8 mouse cellular contexts compared by ENCODE assay signal in genomic region chr13:38527041-38527796, GRCm38 (mm10). TPM values are rescaled to one million over a fixed set of nuclear protein-coding genes. Genes with fewer than 3 reads are reported as not detected.
DNase-seq lines count a peak whose midpoint lies in the region; ATAC-seq and TF ChIP-seq lines count a peak whose summit lies in the region.

No protein-coding gene starts in this region.

- 12% methylated on average over 15 of the region's 15 CpGs for WGBS in embryonic facial prominence, embryonic 10.5 days
- WGBS in kidney, adult 2 months: 6% methylated on average over 15 of the region's 15 CpGs
- WGBS in midbrain, embryonic 15.5 days: 12% methylated on average over 15 of the region's 15 CpGs

- ATAC-seq in frontal cortex, adult (ENCODE audit: low TSS enrichment): peak; percentile 36
- peak; percentile 47 for ATAC-seq in midbrain, embryonic 15.5 days (replicated peaks)

- peaks cover 1% of the 10 kb centered on the region; the same call in 1 of the 2 replicates for H3K27me3 ChIP-seq in embryonic facial prominence, embryonic 10.5 days (replicated peaks; ENCODE audit: low read depth, poor library complexity, severe bottlenecking)
- H3K27me3 ChIP-seq in kidney, adult 2 months (replicated peaks; ENCODE audit: control insufficient read depth, insufficient read depth, low read length): no peaks in the 10 kb centered on the region
- no peaks in the 10 kb centered on the region for H3K27me3 ChIP-seq in midbrain, embryonic 15.5 days (replicated peaks)

- TF ChIP-seq POLR2A in kidney, adult 2 months (IDR thresholded peaks at IDR 0.05; ENCODE audit: low read depth, low read length): no peak

- peak overlapping the region; percentile 73 for H3K9ac ChIP-seq in midbrain, embryonic 15.5 days

- no peaks in the 10 kb centered on the region for H3K9me3 ChIP-seq in embryonic facial prominence, embryonic 10.5 days
- H3K9me3 ChIP-seq in midbrain, embryonic 15.5 days: no peaks in the 10 kb centered on the region

- peak overlapping the region; percentile 92 for H3K4me3 ChIP-seq in embryonic facial prominence, embryonic 10.5 days
- peak overlapping the region; percentile 82 for H3K4me3 ChIP-seq in kidney, adult 2 months (ENCODE audit: insufficient read depth, low read depth, low read length)
- peak overlapping the region; percentile 92 for H3K4me3 ChIP-seq in midbrain, embryonic 15.5 days

- peak overlapping the region; percentile 92 for H3K4me2 ChIP-seq in midbrain, embryonic 15.5 days

- H3K27ac ChIP-seq in embryonic facial prominence, embryonic 10.5 days (replicated peaks): peak overlapping the region; percentile 94
- peak overlapping the region; percentile 71 for H3K27ac ChIP-seq in kidney, adult 2 months (ENCODE audit: insufficient read depth, low read depth, low read length)
- peak overlapping the region; percentile 85 for H3K27ac ChIP-seq in midbrain, embryonic 15.5 days

- H3K4me1 ChIP-seq in embryonic facial prominence, embryonic 10.5 days: peaks cover 32% of the 10 kb centered on the region
- H3K4me1 ChIP-seq in kidney, adult 2 months (ENCODE audit: control insufficient read depth, insufficient read depth, low read length): peaks cover 12% of the 10 kb centered on the region
- H3K4me1 ChIP-seq in midbrain, embryonic 15.5 days: peaks cover 22% of the 10 kb centered on the region

- H3K36me3 ChIP-seq in embryonic facial prominence, embryonic 10.5 days (replicated peaks): peaks cover 20% of the 10 kb centered on the region
- no peaks in the 10 kb centered on the region for H3K36me3 ChIP-seq in kidney, adult 2 months (ENCODE audit: control insufficient read depth, insufficient read depth, low read length)
- H3K36me3 ChIP-seq in midbrain, embryonic 15.5 days (replicated peaks): no peaks in the 10 kb centered on the region

- DNase-seq in frontal cortex, postnatal 10 days (ENCODE audit: low spot score in 2 of 2): no peak
- DNase-seq in 3T3-L1 (ENCODE audit: low read depth, low spot score): peak; percentile 34
- DNase-seq in embryonic facial prominence, embryonic 10.5 days (ENCODE audit: low spot score): no peak
- peak; percentile 81 for DNase-seq in kidney, adult 2 months
- no peak for DNase-seq in right cerebral cortex, postnatal 36 days (ENCODE audit: low spot score in 2 of 2)
- DNase-seq in thymus, postnatal 25 days: no peak

- no peak for TF ChIP-seq CTCF in kidney, adult 2 months (conservative IDR thresholded peaks at IDR 0.05; ENCODE audit: insufficient read depth, insufficient read length, low read depth, low read length)

RNA-seq across cellular contexts. Expression of gene Txndc5, which starts 1.4 kb away (rescaled TPM):
- 154 and 168 TPM in 2 replicates for polyA plus RNA-seq in embryonic facial prominence, embryonic 10.5 days (2016; fragmentation: Nextera tagmentation; extraction: Ambion mirVana)
- polyA plus RNA-seq in kidney, adult 2 months (2012; rRNA removed): 91.3 and 109 TPM in 2 replicates
- 82.2 and 89.0 TPM in 2 replicates for polyA plus RNA-seq in midbrain, embryonic 15.5 days (2015; fragmentation: Nextera tagmentation; extraction: Ambion mirVana)

Comparison
In these comparisons a context has a peak if more than half of its experiments do, and no peak if none do; other contexts are left out.
1. DNase-seq: peak in 3T3-L1 (single experiment) and kidney, adult 2 months (single experiment); none in frontal cortex, postnatal 10 days (0 of 2), embryonic facial prominence, embryonic 10.5 days (single experiment), right cerebral cortex, postnatal 36 days (0 of 2) and thymus, postnatal 25 days (single experiment).
2. Peak in every context shown above with its lines, with median percentiles within 50 percentile points of each other: H3K27ac ChIP-seq and H3K4me3 ChIP-seq.